Mouse (Mus musculus): Measurements from ENCODE around the gene Dyrk3.

Gene Dyrk3

DNA sequence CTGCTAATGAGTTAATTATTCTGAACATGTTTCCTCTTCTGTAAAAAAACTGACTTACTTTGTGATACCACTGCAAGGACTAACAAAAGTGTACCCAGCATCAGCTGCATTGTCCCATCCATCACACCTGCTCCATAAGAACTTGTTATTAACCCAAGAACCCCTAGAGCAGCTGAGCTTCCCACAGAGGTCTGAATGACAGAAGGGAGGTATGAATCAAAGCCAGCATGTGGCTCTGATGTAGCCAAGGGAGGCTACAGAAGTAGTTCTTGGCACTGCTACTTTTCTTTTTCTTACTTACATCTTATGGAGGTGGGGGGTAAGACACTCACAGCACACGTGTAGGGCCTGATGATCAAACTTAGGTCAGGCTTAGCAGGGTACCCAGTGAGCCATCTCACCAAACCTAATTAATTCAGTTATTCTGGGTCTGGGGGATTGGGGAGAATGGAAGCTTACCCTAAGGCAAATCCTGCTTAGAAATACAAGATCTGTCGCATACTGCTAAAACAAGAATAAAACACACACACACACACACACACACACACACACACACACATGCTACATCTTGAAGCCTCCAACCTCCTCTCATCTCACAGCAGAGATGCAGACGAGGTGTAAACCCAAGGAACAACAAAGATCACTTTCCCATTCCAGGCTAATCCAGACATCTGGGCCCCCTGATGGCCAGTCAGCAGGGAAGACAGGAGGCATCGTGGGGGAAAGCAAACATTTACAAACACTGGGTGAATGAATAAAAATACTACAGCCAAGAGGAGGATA, 52.0 kb downstream of the Dyrk3 start:
- DNase-seq (ENCODE audit: extremely low read depth, insufficient read length, low spot score), result no peak

DNA sequence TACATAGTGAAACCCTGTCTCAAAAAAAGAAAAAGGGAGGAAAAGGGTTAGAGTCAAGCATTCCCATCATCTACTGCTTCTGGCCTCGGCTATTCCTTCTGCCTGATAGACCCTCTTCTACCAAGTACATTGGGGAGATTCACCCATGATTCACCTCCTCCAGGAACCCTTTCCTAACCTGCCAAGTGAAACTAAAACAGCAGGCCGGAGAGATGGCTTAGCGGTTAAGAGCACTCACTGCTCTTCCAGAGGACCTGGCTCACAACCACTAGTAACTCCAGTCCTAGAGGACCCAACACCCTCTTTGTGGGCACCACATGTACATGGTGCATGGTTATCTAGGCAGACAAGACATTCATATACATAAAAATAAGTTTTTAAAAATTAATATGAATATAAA, 52.9 kb downstream of the Dyrk3 start:
- DNase-seq (ENCODE audit: extremely low read depth, insufficient read length, low spot score), result no peak

DNA sequence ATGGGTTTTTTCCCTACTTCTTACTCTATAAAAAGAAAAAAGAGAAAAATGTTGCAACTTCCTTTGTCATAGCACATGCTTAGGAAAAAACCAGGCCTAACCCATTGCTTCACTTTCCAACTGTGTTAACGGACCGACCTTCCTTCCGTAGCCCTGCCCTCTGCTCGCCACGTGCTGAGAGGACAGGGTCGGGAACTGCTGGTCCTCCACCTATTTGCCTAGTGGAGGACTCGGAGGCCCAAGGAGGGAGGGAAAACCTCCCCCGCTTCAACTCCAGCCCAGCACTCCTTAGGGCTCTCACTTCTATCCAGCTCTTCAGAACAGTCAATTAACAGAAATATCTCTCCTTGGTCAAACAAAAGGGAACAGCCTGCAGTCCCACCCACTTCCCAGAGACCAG, 53.9 kb downstream of the Dyrk3 start:
- DNase-seq (ENCODE audit: extremely low read depth, insufficient read length, low spot score), result no peak

DNA sequence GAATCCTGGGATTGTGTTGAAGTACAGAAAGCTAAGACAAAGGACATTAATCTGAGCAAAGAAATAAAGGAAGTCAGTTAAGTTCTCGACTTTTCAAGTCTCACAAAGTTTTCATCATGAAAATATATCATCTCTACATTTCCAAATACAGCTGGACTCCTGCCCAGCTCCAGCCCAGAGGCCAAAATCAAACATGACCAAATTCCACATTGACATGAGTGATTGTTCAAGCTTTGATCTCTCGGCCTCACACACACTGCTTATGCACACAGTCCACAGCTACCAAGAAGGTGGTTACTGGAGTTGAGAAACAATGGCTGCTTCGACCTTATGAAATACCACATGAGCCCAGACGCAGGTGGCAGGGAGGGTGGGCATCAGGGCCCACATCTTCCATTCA, 54.5 kb downstream of the Dyrk3 start:
- DNase-seq (ENCODE audit: extremely low read depth, insufficient read length, low spot score), result no peak

DNA sequence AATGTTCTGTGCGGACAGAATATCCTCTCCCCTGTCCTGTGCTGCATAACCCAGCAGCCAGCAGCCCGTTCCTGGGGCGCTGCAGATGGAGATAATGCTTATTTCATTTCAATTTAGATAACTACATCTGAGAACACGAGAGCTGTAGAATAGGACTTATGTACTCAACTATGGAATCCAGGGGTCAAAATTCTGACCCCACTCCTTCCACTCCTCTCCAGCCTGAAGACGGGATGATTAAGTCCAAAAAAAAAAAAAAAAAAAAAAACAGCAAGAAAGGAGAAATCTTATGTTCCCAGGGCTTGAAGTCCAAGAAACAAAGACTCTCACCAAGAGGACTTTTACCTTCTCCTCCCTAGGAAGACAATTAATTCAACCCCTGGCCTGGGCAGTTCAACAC, 55.0 kb downstream of the Dyrk3 start:
- DNase-seq (ENCODE audit: extremely low read depth, insufficient read length, low spot score), result no peak

DNA sequence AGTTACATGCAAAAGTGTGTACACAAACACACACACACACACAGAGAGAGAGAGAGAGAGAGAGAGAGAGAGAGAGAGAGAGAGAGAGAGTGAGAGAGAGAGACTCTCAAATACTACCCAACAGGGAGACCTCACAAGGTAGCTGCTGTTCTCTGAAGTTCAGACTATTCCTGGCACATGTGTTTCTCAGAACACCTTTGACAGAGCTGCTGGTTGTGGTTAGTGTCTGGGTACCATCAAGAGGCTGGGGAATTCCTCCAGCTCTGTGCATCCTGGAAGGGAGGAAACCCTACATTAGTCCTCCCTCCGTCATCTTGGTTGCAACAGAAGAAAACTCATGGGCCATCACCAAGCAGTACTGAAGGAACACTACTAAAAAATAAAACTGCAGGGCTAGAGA, 57.5 kb downstream of the Dyrk3 start:
- no peak for DNase-seq (ENCODE audit: extremely low read depth, insufficient read length, low spot score)

DNA sequence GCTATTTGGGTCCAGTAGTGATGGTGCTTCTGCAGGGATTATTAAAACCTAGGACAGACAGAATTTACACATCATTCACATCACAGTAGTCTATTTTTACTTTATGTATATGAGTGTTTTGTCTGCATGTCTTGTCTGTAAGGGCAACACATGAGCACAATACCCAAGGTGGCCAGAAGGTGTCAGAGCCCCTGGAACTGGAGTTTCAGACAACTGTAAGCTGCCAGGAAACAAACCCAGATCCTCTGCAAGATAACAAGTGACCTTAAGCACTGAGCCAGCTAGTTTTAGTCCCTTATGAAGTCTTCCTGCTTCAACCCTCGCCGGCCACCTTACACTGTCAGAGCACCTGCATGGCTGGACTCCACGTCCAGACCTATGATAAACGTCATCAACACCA, 58.4 kb downstream of the Dyrk3 start:
- DNase-seq (ENCODE audit: extremely low read depth, insufficient read length, low spot score), result no peak

DNA sequence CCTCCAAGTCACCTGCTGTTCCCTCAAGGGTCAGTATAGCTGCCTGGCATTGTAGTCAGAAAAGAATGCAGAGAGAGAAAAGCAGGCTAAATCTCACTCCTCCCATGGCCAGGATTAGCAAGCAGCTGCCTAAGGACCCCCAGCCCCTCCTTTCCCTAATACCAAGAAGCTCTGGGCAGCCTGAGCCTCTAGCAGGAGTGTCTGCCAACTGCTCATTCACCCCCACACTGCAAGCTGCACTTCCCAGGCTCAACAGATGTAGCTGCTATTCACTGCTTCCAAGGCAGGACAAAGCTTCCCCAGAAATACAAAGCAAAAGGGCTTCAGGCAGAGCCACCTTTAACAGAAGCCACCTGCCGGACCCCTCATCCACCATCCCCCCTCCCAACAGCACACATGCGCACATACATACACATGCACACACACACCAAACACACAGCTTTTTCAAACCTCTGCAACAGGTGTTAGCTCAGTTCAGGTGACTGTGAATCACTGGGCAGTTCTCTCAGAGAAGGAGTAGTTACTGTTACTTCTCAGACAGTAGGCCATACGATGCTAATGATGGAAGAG, 59.3 kb downstream of the Dyrk3 start:
- no peak for DNase-seq (ENCODE audit: extremely low read depth, insufficient read length, low spot score)
